Mouse (Mus musculus): ENCODE results near the gene Cdh4. TPM values are rescaled to one million over a fixed set of nuclear protein-coding genes. Genes with fewer than 3 reads are reported as not detected.

The Cdh4 gene
- polyA plus RNA-seq, 1 experiment, result 0.36 TPM

DNA sequence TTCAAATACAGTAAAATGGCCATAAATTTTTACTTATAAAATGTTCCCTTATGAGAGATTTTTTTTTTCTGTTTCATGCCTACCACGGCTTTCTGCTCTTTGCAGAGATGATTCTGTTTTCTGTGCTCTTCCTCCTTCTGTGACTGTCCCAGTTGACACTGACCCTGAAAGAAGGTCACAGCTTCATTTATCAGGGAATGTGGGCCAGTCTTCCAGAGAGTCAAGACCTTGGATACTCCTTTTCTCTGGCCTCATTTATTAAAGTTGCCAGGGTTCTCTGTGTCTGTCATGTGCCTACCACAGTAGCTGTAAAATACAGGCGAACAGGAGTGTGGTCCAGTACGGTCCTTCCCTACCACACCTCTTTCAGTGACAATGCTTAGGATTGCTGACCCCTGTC lies 162.5 kb downstream of the Cdh4 start:
- no peaks in the 10 kb centered on the region for H3K4me1 ChIP-seq (ENCODE audit: control insufficient read depth, insufficient read depth, low read length)

DNA sequence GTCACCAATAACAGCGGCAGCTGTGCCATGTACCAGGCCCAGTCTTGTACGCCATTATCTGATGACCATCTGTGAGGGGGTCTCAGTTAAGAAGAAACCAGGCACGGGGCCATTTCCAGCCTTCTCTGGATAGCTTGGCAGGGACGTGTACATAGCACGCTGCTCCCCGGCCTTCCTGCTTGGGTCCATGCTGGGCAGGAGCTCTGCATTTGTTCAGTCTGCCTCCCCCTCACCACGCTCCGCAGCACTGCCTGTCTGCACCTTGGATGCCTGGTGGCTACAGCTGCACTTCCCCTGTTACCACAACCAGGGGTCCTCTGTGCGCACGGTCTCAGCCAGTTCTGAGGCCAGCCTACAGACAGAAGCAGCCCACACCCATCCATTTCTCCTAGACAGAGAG lies 163.0 kb downstream of the Cdh4 start:
- no peaks in the 10 kb centered on the region for H3K36me3 ChIP-seq (ENCODE audit: control insufficient read depth, insufficient read depth, low read length)
- no peaks in the 10 kb centered on the region for H3K27me3 ChIP-seq (ENCODE audit: control insufficient read depth, insufficient read depth, low read length)
- H3K4me3 ChIP-seq (ENCODE audit: control insufficient read depth, low read depth, low read length), result no peak overlapping the region
- TF ChIP-seq CTCF (IDR thresholded peaks at IDR 0.05; ENCODE audit: control insufficient read depth, insufficient read depth, insufficient replicate concordance, low read depth, low read length), result no peak
- no peak for TF ChIP-seq POLR2A (IDR thresholded peaks at IDR 0.05; ENCODE audit: control insufficient read depth, low read depth, low read length)
- no peak overlapping the region for H3K27ac ChIP-seq (ENCODE audit: control insufficient read depth, insufficient read depth, low read depth, low read length)
- H3K4me1 ChIP-seq (ENCODE audit: control insufficient read depth, insufficient read depth, low read length), result no peaks in the 10 kb centered on the region

More for the DNA sequence above, 162.5 kb downstream of the Cdh4 start:
- Histone ChIP-seq H3K27ac (ENCODE audit: control insufficient read depth, insufficient read depth, low read depth, low read length) (no peak overlapping the region), H3K36me3 (ENCODE audit: control insufficient read depth, insufficient read depth, low read length) (no peaks in the 10 kb centered on the region), H3K27me3 (ENCODE audit: control insufficient read depth, insufficient read depth, low read length) (no peaks in the 10 kb centered on the region), H3K4me3 (ENCODE audit: control insufficient read depth, low read depth, low read length) (no peak overlapping the region)
- no peak for TF ChIP-seq CTCF (IDR thresholded peaks at IDR 0.05; ENCODE audit: control insufficient read depth, insufficient read depth, insufficient replicate concordance, low read depth, low read length)
- no peak for TF ChIP-seq POLR2A (IDR thresholded peaks at IDR 0.05; ENCODE audit: control insufficient read depth, low read depth, low read length)

DNA sequence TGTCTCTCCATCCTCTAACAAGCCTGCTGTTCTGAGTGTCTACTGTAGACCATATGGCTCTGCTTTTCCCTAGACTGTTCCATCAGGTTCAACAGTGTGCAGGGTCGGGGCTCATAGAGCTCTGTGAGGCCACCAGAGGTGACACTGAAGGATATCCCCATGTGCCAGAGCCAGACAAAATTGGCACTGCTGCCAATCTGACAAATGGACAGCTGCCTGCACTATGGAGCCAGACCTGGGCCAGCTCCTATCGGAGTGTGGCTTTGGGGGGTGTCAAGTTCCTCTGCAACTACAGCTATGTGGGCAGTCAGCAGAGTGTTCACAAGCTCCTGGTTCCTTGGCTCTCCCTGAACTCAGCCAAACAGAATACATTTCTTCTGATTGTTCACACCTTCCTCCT lies 164.1 kb downstream of the Cdh4 start:
- H3K36me3 ChIP-seq (ENCODE audit: control insufficient read depth, insufficient read depth, low read length), result no peaks in the 10 kb centered on the region
- TF ChIP-seq CTCF (IDR thresholded peaks at IDR 0.05; ENCODE audit: control insufficient read depth, insufficient read depth, insufficient replicate concordance, low read depth, low read length), result no peak
- TF ChIP-seq POLR2A (IDR thresholded peaks at IDR 0.05; ENCODE audit: control insufficient read depth, low read depth, low read length), result no peak
- H3K27me3 ChIP-seq (ENCODE audit: control insufficient read depth, insufficient read depth, low read length), result no peaks in the 10 kb centered on the region
- no peak overlapping the region for H3K4me3 ChIP-seq (ENCODE audit: control insufficient read depth, low read depth, low read length)
- no peak overlapping the region for H3K27ac ChIP-seq (ENCODE audit: control insufficient read depth, insufficient read depth, low read depth, low read length)
- no peaks in the 10 kb centered on the region for H3K4me1 ChIP-seq (ENCODE audit: control insufficient read depth, insufficient read depth, low read length)

DNA sequence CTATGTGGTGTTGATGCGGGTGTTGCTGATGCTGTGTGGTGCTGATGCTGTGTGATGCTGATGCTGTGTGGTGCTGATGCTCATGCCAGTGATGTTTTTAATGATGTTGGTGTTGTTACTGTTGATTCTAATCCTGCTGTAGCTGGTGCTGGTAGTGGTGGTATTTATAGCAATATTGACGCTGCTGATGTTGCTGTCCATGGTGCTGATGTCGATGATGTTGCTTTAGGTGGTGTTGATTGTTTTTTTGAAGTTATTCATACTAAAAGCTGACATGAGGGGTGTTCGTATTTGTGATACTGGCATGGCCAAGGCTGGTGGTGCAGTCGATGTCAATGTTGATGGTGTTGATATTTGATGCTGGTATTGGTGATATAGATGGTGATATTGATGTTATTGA lies 173.7 kb downstream of the Cdh4 start:
- H3K4me1 ChIP-seq (ENCODE audit: control insufficient read depth, insufficient read depth, low read length), result no peaks in the 10 kb centered on the region
- no peaks in the 10 kb centered on the region for H3K27me3 ChIP-seq (ENCODE audit: control insufficient read depth, insufficient read depth, low read length)
- TF ChIP-seq POLR2A (IDR thresholded peaks at IDR 0.05; ENCODE audit: control insufficient read depth, low read depth, low read length) (no peak), CTCF (IDR thresholded peaks at IDR 0.05; ENCODE audit: control insufficient read depth, insufficient read depth, insufficient replicate concordance, low read depth, low read length) (no peak)
- H3K36me3 ChIP-seq (ENCODE audit: control insufficient read depth, insufficient read depth, low read length), result no peaks in the 10 kb centered on the region
- no peak overlapping the region for H3K4me3 ChIP-seq (ENCODE audit: control insufficient read depth, low read depth, low read length)
- no peak overlapping the region for H3K27ac ChIP-seq (ENCODE audit: control insufficient read depth, insufficient read depth, low read depth, low read length)

DNA sequence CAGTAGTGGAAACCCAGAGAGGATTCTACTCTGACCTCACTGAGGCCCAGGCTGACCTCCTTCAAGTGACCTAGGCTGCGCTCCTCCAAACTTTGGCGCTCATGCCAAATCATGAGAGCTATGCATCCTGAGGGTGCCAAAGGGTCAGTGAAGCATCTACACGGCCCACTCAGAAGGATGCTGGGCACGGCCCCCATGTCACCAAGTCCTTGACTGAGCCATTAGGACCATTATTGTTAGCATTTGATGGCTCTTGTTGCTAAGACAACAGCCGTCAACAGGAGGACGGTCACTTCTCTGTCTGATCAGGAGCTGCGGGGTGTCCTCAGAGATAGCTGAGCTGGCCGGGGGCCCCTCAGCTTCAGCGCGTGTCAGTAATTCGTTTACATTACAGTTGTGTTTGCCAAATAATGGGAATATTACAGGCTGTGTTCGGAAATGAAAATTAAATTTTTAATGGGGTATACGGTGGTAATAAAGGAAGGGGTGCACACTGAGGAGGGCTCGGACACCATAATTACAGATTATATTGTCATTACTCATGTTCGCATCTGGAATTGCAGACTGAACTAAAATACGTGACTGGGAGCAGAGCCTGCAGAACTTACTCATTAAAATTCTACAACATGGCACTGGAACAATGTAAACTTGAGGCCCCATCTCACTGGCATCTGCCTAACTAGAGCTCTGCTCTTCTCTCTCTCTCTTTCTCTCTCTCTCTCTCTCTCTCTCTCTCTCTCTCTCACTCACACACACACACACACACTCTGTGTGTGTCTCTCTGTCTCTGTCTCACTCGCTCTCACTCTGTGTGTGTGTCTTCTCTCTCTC lies 181.6 kb downstream of the Cdh4 start:
- no peak overlapping the region for H3K4me3 ChIP-seq (ENCODE audit: control insufficient read depth, low read depth, low read length)
- no peaks in the 10 kb centered on the region for H3K36me3 ChIP-seq (ENCODE audit: control insufficient read depth, insufficient read depth, low read length)
- no peak overlapping the region for H3K27ac ChIP-seq (ENCODE audit: control insufficient read depth, insufficient read depth, low read depth, low read length)
- TF ChIP-seq POLR2A (IDR thresholded peaks at IDR 0.05; ENCODE audit: control insufficient read depth, low read depth, low read length), result no peak
- TF ChIP-seq CTCF (IDR thresholded peaks at IDR 0.05; ENCODE audit: control insufficient read depth, insufficient read depth, insufficient replicate concordance, low read depth, low read length), result no peak
- no peaks in the 10 kb centered on the region for H3K27me3 ChIP-seq (ENCODE audit: control insufficient read depth, insufficient read depth, low read length)
- H3K4me1 ChIP-seq (ENCODE audit: control insufficient read depth, insufficient read depth, low read length), result no peaks in the 10 kb centered on the region

DNA sequence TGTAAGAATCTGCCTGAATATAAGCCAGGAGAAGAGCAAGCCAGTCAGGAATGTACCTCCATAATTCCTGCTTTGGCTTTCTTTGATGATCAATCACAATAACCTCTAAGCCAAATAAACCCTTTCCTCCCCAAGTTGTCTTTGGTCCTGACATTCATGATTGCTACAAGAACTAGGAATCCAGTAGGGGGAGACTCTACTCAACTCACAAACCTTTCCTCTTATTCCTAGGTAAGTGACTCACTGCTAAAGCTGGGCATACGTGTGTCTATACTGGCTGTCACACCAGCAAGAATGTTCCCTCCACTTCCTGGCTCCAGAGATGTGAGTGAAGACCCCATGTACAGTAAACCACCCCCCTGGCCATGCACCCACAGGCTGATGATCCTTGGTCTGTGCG lies 185.3 kb downstream of the Cdh4 start:
- no peaks in the 10 kb centered on the region for H3K36me3 ChIP-seq (ENCODE audit: control insufficient read depth, insufficient read depth, low read length)
- H3K27ac ChIP-seq (ENCODE audit: control insufficient read depth, insufficient read depth, low read depth, low read length), result no peak overlapping the region
- no peaks in the 10 kb centered on the region for H3K4me1 ChIP-seq (ENCODE audit: control insufficient read depth, insufficient read depth, low read length)
- no peaks in the 10 kb centered on the region for H3K27me3 ChIP-seq (ENCODE audit: control insufficient read depth, insufficient read depth, low read length)
- H3K4me3 ChIP-seq (ENCODE audit: control insufficient read depth, low read depth, low read length), result no peak overlapping the region
- TF ChIP-seq POLR2A (IDR thresholded peaks at IDR 0.05; ENCODE audit: control insufficient read depth, low read depth, low read length) (no peak), CTCF (IDR thresholded peaks at IDR 0.05; ENCODE audit: control insufficient read depth, insufficient read depth, insufficient replicate concordance, low read depth, low read length) (no peak)

DNA sequence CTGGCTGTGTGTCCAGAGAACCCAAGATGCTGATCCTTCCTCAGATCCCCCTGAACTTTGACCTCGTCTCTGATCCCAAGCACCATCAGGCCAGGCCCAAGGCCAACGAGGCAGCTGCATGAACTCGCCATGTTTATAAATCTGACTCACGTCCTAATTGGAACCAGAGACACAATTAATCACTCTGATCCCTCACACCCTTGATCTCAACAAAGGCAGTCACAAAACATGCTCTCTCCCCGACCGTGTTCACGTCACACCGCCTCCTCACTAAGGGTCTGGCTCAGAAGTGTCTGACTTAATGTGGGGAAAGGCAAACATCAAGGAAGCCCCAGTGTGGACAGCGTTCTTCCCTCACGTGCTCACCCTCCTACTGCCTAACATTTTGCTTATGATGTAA lies 188.5 kb downstream of the Cdh4 start:
- TF ChIP-seq POLR2A (IDR thresholded peaks at IDR 0.05; ENCODE audit: control insufficient read depth, low read depth, low read length) (no peak), CTCF (IDR thresholded peaks at IDR 0.05; ENCODE audit: control insufficient read depth, insufficient read depth, insufficient replicate concordance, low read depth, low read length) (no peak)
- Histone ChIP-seq H3K27ac (ENCODE audit: control insufficient read depth, insufficient read depth, low read depth, low read length) (no peak overlapping the region), H3K36me3 (ENCODE audit: control insufficient read depth, insufficient read depth, low read length) (no peaks in the 10 kb centered on the region), H3K4me3 (ENCODE audit: control insufficient read depth, low read depth, low read length) (no peak overlapping the region), H3K27me3 (ENCODE audit: control insufficient read depth, insufficient read depth, low read length) (no peaks in the 10 kb centered on the region), H3K4me1 (ENCODE audit: control insufficient read depth, insufficient read depth, low read length) (no peaks in the 10 kb centered on the region)

Data from testis, adult 2 months (tissue).